Mouse (Mus musculus): ENCODE data around the gene Tex21.

DNA sequence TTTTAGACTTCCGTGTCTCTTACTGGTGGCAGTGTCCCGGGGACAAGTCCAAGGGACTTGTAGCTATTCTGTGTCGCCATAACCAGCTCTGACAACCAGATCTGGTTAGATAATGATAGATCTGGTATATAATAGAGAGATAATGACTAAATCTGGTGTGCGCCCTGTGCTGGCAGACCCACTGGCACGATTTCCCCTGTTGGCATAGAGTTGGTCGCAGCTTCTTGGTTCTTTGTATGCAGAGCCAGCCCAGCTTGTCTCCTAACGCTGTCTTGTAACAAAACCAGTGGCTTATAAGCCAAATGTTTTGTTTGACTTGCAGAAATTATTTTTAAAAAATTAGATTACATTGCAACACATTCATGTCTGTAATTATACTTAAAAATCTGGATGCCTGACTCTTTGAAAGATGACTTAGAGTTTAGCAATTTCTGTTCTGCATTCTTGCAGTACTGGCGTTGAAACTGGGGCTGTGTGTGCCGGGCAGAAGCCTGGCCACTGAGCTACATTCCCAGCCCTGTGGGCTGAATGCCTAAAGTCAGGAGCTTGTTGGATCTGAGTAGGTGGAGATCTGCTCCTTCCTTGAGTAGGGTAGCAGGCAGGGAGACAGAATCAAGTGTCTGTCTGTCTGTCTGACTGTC, 17.9 kb upstream of the Tex21 start:
- TF ChIP-seq CTCF (IDR thresholded peaks at IDR 0.05): no peak
- TF ChIP-seq POLR2A (IDR thresholded peaks at IDR 0.05; ENCODE audit: insufficient read depth, low read depth, low read length): no peak
